ENCODE assay signal across 20 mouse cellular contexts in genomic region chr15:5869866-5870265, GRCm38 (mm10).
DNase-seq lines count a peak whose midpoint lies in the region; ATAC-seq and TF ChIP-seq lines count a peak whose summit lies in the region.
"Had no signal": no experiment of that assay in that cellular context is flagged by ENCODE, and none has a peak within 500 bp of the region (broad histone marks: within the 10 kb centered on the region; RNA-seq: fewer than 3 reads in every experiment).

No protein-coding gene starts in this region.

- TF ChIP-seq CTCF in gastrocnemius, adult 2 months (IDR thresholded peaks at IDR 0.05) = no peak
- no peak for TF ChIP-seq CTCF in liver, adult 2 months (IDR thresholded peaks at IDR 0.05; ENCODE audit: low read depth, low read length)

- no peaks in the 10 kb centered on the region for H3K9me3 ChIP-seq in liver, embryonic 11.5 days (ENCODE audit: control insufficient read depth, low read length)
- no peaks in the 10 kb centered on the region for H3K9me3 ChIP-seq in heart, embryonic 12.5 days (replicated peaks)
- no peaks in the 10 kb centered on the region for H3K9me3 ChIP-seq in hindbrain, embryonic 11.5 days (ENCODE audit: control insufficient read depth, low read length)
- H3K9me3 ChIP-seq: forebrain, embryonic 15.5 days; hindbrain, embryonic 15.5 days; liver, embryonic 13.5 days had no signal

- no peak for ATAC-seq in liver, embryonic 11.5 days (replicated peaks; ENCODE audit: low FRiP score)
- no peak for ATAC-seq in heart, embryonic 12.5 days (ENCODE audit: insufficient number of reproducible peaks, low FRiP score)
- ATAC-seq in hindbrain, embryonic 11.5 days (ENCODE audit: low FRiP score) = no peak
- ATAC-seq: forebrain, embryonic 15.5 days; intestine, postnatal 0 days; lung, postnatal 0 days had no signal

- no peak overlapping the region for H3K9ac ChIP-seq in liver, adult 2 months (ENCODE audit: low read depth, low read length)
- no peak overlapping the region for H3K9ac ChIP-seq in liver, embryonic 11.5 days (ENCODE audit: low read depth, low read length)
- H3K9ac ChIP-seq in heart, embryonic 12.5 days = no peak overlapping the region
- H3K9ac ChIP-seq in hindbrain, embryonic 11.5 days (ENCODE audit: low read depth, low read length) = no peak overlapping the region
- H3K9ac ChIP-seq: forebrain, embryonic 15.5 days; hindbrain, embryonic 15.5 days; liver, embryonic 13.5 days had no signal

- no peak overlapping the region for H3K4me2 ChIP-seq in liver, embryonic 11.5 days
- H3K4me2 ChIP-seq in heart, embryonic 12.5 days = peak overlapping the region; percentile 53
- no peak overlapping the region for H3K4me2 ChIP-seq in hindbrain, embryonic 11.5 days (replicated peaks; ENCODE audit: low read depth, low read length)
- H3K4me2 ChIP-seq: forebrain, embryonic 15.5 days; hindbrain, embryonic 15.5 days; liver, embryonic 13.5 days; midbrain, embryonic 11.5 days had no signal

- intact Hi-C loops in gastrocnemius, adult 2 months (cut with DNase I) = no loop called here
- intact Hi-C loops in gastrocnemius, postnatal 14 days (cut with DNase I; ENCODE audit: low total_unique reads) = no loop called here

- no peaks in the 10 kb centered on the region for H3K27me3 ChIP-seq in liver, adult 2 months (ENCODE audit: control insufficient read depth, insufficient read depth, low read length)
- no peaks in the 10 kb centered on the region for H3K27me3 ChIP-seq in liver, embryonic 11.5 days (replicated peaks; ENCODE audit: control insufficient read depth, insufficient read depth, low read length)
- no peaks in the 10 kb centered on the region for H3K27me3 ChIP-seq in heart, embryonic 12.5 days (replicated peaks)
- H3K27me3 ChIP-seq in hindbrain, embryonic 11.5 days (ENCODE audit: control insufficient read depth, insufficient read depth, low read length) = no peaks in the 10 kb centered on the region
- H3K27me3 ChIP-seq: forebrain, embryonic 15.5 days; hindbrain, embryonic 15.5 days; liver, embryonic 13.5 days had no signal

- H3K4me1 ChIP-seq in liver, adult 2 months (ENCODE audit: control insufficient read depth, insufficient read depth, low read length) = no peaks in the 10 kb centered on the region
- no peaks in the 10 kb centered on the region for H3K4me1 ChIP-seq in liver, embryonic 11.5 days (replicated peaks; ENCODE audit: control insufficient read depth, insufficient read depth, low read length)
- peaks cover 8% of the 10 kb centered on the region for H3K4me1 ChIP-seq in heart, embryonic 12.5 days (replicated peaks)
- no peaks in the 10 kb centered on the region for H3K4me1 ChIP-seq in hindbrain, embryonic 11.5 days (replicated peaks; ENCODE audit: control insufficient read depth, insufficient read depth, low read length)
- H3K4me1 ChIP-seq: forebrain, embryonic 15.5 days; hindbrain, embryonic 15.5 days; liver, embryonic 13.5 days had no signal

- H3K27ac ChIP-seq in gastrocnemius, adult 2 months = no peak overlapping the region
- H3K27ac ChIP-seq in liver, adult 2 months (replicated peaks; ENCODE audit: insufficient read depth, low read depth, low read length) = no peak overlapping the region
- H3K27ac ChIP-seq in liver, embryonic 11.5 days (ENCODE audit: low read depth, low read length) = no peak overlapping the region
- H3K27ac ChIP-seq in heart, embryonic 12.5 days (ENCODE audit: poor library complexity, severe bottlenecking) = no peak overlapping the region
- H3K27ac ChIP-seq in hindbrain, embryonic 11.5 days (ENCODE audit: low read depth, low read length) = no peak overlapping the region
- H3K27ac ChIP-seq: forebrain, embryonic 15.5 days; hindbrain, embryonic 15.5 days; liver, embryonic 13.5 days; stomach, postnatal 0 days had no signal

- DNase-seq in gastrocnemius, adult 2 months = peak; percentile 20
- DNase-seq in gastrocnemius, postnatal 14 days = no peak
- DNase-seq in liver, adult 2 months (ENCODE audit: extremely low read depth, low read depth, low spot score) = peak; percentile 5
- DNase-seq in liver, embryonic 11.5 days (ENCODE audit: low spot score) = no peak
- peak; percentile 7 for DNase-seq in skeletal muscle tissue, adult 2 months (ENCODE audit: low read depth, low spot score)
- DNase-seq in hindbrain, embryonic 11.5 days (ENCODE audit: low spot score) = no peak
- DNase-seq in layer of hippocampus, adult 11-12 months (ENCODE audit: low spot score) = no peak
- DNase-seq: adrenal gland, adult 2 months; cerebellum, adult 2 months; kidney, postnatal 10 days; liver, embryonic 13.5 days; spleen, adult 18-20 months; thymus, postnatal 14 days had no signal

- WGBS in liver, adult 2 months = 72% methylated on average over 2 of the region's 2 CpGs
- 62% methylated on average over 2 of the region's 2 CpGs for WGBS in liver, embryonic 11.5 days
- 59% methylated on average over 2 of the region's 2 CpGs for WGBS in heart, embryonic 12.5 days
- 72% methylated on average over 2 of the region's 2 CpGs for WGBS in hindbrain, embryonic 11.5 days

- no peaks in the 10 kb centered on the region for H3K79me2 ChIP-seq in liver, adult 2 months (ENCODE audit: control insufficient read depth, insufficient read depth, low read length)

- H3K4me3 ChIP-seq in gastrocnemius, adult 2 months = no peak overlapping the region
- no peak overlapping the region for H3K4me3 ChIP-seq in liver, adult 2 months (ENCODE audit: insufficient read depth, low read depth, low read length)
- H3K4me3 ChIP-seq in liver, embryonic 11.5 days (ENCODE audit: low read depth, low read length) = no peak overlapping the region
- no peak overlapping the region for H3K4me3 ChIP-seq in heart, embryonic 12.5 days
- H3K4me3 ChIP-seq in hindbrain, embryonic 11.5 days (ENCODE audit: low read depth, low read length) = no peak overlapping the region
- H3K4me3 ChIP-seq: forebrain, embryonic 15.5 days; hindbrain, embryonic 15.5 days; liver, embryonic 13.5 days had no signal

- H3K36me3 ChIP-seq in liver, adult 2 months (ENCODE audit: control insufficient read depth, insufficient read depth, low read length) = no peaks in the 10 kb centered on the region
- H3K36me3 ChIP-seq in liver, embryonic 11.5 days (ENCODE audit: control insufficient read depth, insufficient read depth, low read length) = no peaks in the 10 kb centered on the region
- no peaks in the 10 kb centered on the region for H3K36me3 ChIP-seq in heart, embryonic 12.5 days
- H3K36me3 ChIP-seq in hindbrain, embryonic 11.5 days (ENCODE audit: control insufficient read depth, insufficient read depth, low read length) = no peaks in the 10 kb centered on the region
- H3K36me3 ChIP-seq: forebrain, embryonic 15.5 days; hindbrain, embryonic 15.5 days; liver, embryonic 13.5 days had no signal

- TF ChIP-seq POLR2A in liver, adult 2 months (IDR thresholded peaks at IDR 0.05; ENCODE audit: extremely low read depth, insufficient read depth, low read length) = no peak

Comparison
In these comparisons a context has a peak if more than half of its experiments do, and no peak if none do; other contexts are left out.
1. DNase-seq: peak in gastrocnemius, adult 2 months (single experiment), liver, adult 2 months (single experiment) and skeletal muscle tissue, adult 2 months (single experiment); none in gastrocnemius, postnatal 14 days (single experiment), liver, embryonic 11.5 days (single experiment), hindbrain, embryonic 11.5 days (single experiment) and layer of hippocampus, adult 11-12 months (single experiment).